Mouse (Mus musculus) kidney, adult 11 months (tissue): ENCODE measurements around the gene Mxi1.
A peak's percentile ranks its signal among the peaks of the same experiment; 100 is the strongest.

Experiments used
- DNase-seq: peaks from one replicate; pipeline ENCODE4 v3.0.0; 2022

Mxi1 gene

GRCm38 (mm10) chr19:53303382-53303781 lies 6.9 kb upstream of the Mxi1 start:
- no peak for DNase-seq

GRCm38 (mm10) chr19:53305621-53306020 lies 4.7 kb upstream of the Mxi1 start:
- peak; percentile 31 for DNase-seq

- DNase-seq = no peak
Measured at GRCm38 (mm10) chr19:53306706-53307105, 3.6 kb upstream of the Mxi1 start.

GRCm38 (mm10) chr19:53307219-53307618 lies 3.1 kb upstream of the Mxi1 start:
- no peak for DNase-seq

GRCm38 (mm10) chr19:53309631-53310030 lies 687 bp upstream of the Mxi1 start:
- no peak for DNase-seq

GRCm38 (mm10) chr19:53310771-53311523 lies 629 bp downstream of the Mxi1 start:
- DNase-seq = no peak

- peak; percentile 31 for DNase-seq
Measured at GRCm38 (mm10) chr19:53311524-53312335, 1.4 kb downstream of the Mxi1 start.

GRCm38 (mm10) chr19:53312336-53312871 lies 2.1 kb downstream of the Mxi1 start:
- DNase-seq = peak; percentile 37

GRCm38 (mm10) chr19:53312951-53313683 lies 2.8 kb downstream of the Mxi1 start:
- DNase-seq = peak; percentile 63

- peak; percentile 100 for DNase-seq
Measured at GRCm38 (mm10) chr19:53313684-53314443, 3.5 kb downstream of the Mxi1 start.

GRCm38 (mm10) chr19:53314530-53315208 lies 4.4 kb downstream of the Mxi1 start:
- no peak for DNase-seq

- no peak for DNase-seq
Measured at GRCm38 (mm10) chr19:53315209-53315654, 4.9 kb downstream of the Mxi1 start.

- no peak for DNase-seq
Measured at GRCm38 (mm10) chr19:53316105-53316504, 5.8 kb downstream of the Mxi1 start.

GRCm38 (mm10) chr19:53316963-53317362 lies 6.6 kb downstream of the Mxi1 start:
- no peak for DNase-seq

- DNase-seq = no peak
Measured at GRCm38 (mm10) chr19:53318143-53319132, 8.1 kb downstream of the Mxi1 start.

- DNase-seq = no peak
Measured at GRCm38 (mm10) chr19:53320264-53321110, 10.2 kb downstream of the Mxi1 start.

GRCm38 (mm10) chr19:53321273-53321672 lies 11.0 kb downstream of the Mxi1 start:
- no peak for DNase-seq

GRCm38 (mm10) chr19:53322438-53323048 lies 12.2 kb downstream of the Mxi1 start:
- no peak for DNase-seq

- DNase-seq = no peak
Measured at GRCm38 (mm10) chr19:53324866-53325265, 14.5 kb downstream of the Mxi1 start.
